Mouse (Mus musculus) CD4-positive helper T cell, adult 2 months (primary cell): Measurements from ENCODE around the gene Dnajc14.
"Not testable (repeated sequence)": the region's sequence is repeated elsewhere in the genome, so short reads cannot be mapped to it uniquely, and the experiment has no call there.

Source experiments
- DNase-seq: peaks from one replicate; pipeline ENCODE4 v3.0.0-alpha.2; 2012; ENCODE audit warnings: low read depth, missing footprints, low spot score

The Dnajc14 gene

DNA sequence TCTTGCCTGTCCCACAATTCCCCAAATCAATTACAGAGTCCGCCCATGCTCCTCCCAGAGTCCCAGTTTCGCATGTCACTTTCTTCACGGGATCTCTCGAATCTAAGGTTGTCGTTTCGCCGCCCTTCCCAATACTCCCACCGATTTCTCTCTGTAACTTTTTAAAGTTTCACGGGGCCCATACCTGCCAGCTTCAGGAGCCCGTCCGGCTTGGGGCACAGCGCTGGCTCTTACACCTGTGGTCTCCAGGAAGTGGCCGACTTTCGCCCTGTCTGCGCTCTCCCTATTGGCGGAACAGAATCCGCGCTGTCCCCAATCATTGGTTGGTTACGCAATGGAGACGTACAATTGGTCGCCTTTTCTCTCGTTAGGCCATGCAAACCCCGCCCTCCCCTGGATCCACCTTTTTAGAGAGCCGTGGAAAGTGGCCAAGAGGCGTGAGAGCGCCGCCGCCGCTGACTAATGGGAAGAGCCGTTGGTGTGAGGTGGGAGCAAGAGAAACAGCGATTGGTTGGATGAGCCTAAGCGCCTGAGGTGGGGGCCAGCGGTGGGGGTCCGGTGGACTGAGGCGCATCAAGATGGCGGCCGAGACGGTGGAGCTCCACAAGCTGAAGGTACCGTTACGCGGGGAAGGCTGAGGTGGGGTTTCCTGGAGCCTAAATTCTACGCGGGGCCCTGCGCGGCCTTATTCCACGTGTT is 17.6 kb downstream of the Dnajc14 start, which contains the start of gene Ormdl2:
Ormdl2 (minus strand) TSS at position 288 of the 699 bp plus-strand sequence.
- DNase-seq = peak; percentile 99

DNA sequence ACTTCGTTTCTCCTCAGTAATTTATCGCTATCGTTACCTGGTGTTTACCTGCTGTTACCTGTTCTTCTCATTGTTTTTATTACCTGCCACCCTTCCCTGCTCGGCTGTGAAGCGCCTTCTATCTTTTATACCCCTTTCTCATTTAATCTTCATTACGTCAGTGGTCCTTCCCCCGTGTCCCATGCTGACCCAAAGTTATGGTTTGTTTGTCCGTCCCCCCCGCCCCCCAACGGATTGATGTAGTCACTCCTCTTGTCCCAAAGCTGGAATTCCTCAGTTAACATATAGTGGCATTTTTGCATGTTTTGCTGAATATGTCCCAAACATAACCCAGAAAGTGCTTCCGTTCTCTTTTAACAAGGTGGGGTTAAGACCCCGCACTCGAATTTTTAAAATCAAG is 18.3 kb downstream of the Dnajc14 start:
- no peak for DNase-seq

DNA sequence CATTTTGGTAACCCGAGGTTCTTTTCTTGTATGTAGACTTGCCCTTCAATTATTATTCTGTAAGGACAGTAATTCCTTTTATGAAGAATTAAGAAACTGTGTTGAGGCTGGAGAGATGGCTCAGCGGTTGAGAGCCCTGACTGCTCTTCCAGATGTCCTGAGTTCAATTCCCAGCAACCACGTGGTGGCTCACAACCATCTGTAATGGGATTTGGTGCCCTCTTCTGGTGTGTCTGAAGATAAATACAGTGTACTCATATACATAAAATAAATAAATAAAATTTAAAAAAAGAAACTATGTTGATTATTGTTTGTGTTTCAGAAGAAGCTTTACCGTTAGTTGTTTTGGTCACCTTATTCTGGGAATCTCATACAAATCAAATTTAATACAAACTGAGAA is 19.2 kb downstream of the Dnajc14 start:
- DNase-seq = not testable (repeated sequence)

DNA sequence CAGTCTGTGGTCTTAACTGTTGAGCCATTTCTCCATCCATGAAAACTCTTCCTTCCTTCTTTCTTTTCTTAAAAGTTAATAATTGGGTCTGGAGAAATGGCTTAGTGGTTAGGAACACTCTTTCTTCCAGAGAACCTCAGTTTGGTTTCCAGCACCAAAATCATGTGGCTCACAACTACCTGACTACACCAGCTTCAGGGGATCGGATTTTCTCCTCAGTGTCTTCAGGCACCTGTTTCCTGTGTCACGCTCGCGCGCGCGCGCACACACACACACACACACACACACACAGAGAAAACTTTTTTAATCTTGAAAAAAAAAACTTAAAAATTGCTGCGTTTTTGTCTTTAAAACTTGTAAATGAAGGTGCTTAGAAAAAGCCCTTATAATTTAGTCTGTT is 20.0 kb downstream of the Dnajc14 start:
- peak; percentile 21 for DNase-seq

DNA sequence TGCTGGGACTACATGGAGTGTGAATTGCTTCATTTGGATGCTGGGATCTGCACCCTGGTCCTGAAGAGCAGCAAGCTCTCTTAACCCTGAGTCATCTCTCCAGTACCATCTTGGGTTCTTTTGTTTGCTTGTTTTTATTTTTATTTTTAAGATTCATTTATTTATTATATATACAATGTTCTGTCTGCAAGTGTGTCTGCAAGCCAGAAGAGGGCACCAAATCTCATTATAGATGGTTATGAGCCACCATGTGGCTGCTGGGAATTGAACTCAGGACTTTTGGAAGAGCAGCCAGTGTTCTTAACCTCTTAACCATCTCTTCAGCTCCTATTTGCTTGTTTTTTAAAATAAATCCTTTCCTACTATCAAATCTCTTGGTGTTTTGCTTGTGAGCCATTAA is 33.5 kb downstream of the Dnajc14 start:
- no peak for DNase-seq

DNA sequence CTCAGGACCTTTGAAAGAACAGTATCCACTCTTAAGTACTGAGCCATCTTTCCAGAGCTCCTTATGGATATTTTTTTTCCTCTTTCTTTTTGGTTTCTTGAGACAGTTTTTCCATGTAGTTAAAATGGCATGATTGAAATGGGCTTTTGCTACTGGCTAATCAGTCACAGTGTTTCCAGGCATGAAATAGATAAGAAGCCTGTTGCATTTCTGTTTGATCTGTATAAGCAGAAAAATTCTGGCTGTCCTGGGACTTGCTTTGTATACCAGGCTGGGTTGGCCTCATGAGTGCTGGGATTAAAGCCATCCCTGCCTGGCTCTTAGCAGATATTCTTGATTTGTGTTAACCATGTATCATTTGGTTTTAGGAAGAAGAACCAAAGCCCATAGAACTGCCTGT is 35.6 kb downstream of the Dnajc14 start:
- DNase-seq = no peak

DNA sequence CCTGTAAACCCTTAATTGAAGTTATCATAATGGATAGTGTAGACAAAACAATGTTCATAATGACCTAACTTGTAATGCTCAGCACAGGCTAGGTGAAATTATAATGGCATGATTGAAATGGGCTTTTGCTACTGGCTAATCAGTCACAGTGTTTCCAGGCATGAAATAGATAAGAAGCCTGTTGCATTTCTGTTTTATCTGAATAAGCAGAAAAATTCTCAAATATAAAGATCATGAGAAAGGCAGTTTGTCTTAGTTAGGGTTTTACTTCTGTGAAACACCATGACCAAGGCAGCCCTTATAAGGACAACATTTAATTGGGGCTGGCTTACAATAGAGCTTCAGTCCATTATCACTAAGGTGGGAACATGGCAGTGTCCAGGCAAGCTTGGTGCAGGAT is 36.8 kb downstream of the Dnajc14 start:
- DNase-seq = no peak

DNA sequence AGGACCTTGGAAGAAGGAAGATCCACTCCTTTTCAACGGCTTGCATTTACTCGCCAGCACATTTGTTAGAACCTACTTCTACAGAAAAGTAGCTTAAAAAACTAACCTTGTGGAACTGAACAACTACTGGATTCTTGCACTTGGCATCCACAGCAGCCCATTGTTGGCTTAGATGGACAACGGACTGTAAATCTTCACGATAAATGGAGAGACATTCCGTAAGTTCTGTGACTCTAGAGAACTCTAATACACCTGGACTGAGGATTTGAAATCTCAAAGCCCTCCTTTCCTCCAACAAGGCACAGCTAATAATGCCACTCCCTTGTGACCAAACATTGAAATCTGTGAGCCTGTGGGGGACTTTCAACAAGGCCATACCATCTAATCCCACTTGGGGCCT is 39.4 kb downstream of the Dnajc14 start:
- DNase-seq = no peak

DNA sequence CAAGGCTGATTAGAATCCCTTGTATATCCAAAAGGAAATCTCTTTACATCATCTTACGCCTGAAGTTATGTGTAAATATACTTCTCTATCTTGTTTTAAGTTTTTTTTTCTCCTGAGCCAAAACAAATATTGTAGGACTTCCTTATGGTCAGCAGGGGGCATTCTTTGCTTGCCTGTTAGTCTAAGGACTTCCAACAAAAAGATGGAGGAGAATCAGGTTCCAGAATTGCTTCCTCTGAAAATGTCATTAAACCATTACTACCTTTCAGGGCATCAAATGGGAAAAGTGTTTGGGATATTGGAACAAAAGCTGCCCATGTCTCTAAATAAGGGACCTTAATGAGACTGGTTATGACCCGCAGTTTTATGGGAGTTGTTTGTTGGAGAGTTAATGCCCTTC is 41.7 kb downstream of the Dnajc14 start:
- peak; percentile 11 for DNase-seq

DNA sequence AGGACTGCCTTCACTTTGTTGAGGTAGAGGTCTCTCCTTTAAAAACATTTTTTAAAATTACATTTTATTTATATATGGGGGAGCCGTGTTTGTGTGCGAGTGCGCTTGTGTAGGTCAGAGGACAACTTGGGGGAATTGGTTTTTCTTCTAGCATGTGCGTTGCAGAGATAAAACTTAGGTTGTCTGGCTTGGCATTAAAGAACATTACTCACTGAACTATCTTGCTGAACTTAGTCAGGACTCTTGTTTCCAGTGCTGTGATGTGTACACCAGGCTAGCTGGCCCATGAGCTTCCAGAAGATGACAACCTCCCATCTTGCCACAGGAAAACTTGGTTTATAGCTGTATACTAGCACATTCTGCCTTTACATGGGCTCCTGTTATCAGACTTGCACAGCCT is 42.8 kb downstream of the Dnajc14 start:
- no peak for DNase-seq

DNA sequence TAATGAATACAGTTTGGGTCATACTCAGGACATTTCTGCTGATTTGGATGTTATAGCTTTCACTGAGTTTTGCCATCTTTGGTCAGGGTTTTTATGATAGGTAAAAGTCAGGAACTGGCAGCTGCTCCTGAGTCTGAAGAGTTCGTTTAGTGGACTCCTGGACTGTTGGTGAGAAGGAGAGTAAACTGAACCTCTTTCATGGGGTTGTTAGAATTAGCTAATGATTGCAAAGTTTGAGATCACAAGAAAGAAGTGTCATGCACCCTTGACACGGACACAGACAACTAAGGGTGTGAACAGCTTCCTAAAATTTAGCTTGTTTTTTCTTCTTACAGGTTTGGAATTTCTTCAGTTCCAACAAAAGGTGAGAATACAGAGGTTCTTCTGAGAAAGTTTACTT is 44.6 kb downstream of the Dnajc14 start:
- no peak for DNase-seq

DNA sequence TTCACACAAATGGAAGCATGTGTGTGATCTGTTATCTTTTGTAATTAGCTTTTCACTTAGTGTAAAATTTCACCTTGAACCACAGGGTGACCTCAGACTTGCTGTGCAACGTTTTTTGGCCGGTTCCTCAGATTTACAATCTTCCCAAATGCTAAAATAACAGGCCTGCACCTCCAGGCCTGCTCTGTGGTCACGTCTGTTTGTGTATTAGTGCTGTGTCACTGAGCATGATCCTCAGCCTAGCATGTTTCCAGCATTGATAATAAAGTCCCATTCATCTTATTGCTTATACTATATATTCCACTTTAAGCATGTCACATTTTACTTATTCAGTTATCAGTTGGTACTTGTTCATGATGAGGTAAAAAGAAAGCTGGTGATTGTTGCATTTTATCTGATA is 46.5 kb downstream of the Dnajc14 start:
- DNase-seq = no peak

DNA sequence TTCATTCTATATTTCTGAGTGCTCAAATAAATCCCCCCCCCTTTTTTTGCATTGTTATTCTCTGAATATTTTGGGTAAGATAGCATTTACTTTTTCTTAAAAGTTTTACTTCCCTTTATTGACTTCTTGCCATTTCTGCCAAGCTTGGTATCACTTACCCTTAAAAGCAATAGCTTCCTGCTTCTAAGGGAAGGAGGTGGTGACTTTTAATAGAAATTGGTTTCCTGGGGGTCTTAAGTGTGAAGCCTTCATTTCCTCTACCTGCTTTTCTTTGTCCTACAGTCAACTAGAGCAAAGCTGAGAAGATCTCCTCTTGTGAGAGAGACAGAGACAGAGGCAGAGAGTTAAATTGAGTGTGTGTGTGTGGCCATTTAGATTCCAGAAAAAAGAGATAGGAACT is 57.3 kb downstream of the Dnajc14 start:
- DNase-seq = no peak

DNA sequence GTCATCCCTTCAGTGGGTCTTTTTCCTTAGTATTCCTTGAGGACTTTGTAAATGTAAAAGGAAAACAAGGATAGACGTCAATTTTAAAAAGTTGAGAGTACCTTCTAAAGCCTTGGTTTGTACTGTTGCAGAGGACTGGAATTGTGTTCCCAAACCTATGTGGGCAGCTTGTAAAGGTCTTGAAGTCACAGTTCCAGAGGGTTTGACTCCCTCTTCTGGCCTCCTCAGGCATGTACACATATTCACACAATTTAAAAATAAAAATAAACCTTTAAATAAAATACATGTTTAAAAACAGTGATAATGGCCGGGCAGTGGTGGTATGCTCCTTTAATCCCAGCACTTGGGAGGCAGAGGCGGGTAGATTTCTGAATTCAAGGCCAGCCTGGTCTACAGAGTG is 62.2 kb downstream of the Dnajc14 start:
- peak; percentile 9 for DNase-seq

DNA sequence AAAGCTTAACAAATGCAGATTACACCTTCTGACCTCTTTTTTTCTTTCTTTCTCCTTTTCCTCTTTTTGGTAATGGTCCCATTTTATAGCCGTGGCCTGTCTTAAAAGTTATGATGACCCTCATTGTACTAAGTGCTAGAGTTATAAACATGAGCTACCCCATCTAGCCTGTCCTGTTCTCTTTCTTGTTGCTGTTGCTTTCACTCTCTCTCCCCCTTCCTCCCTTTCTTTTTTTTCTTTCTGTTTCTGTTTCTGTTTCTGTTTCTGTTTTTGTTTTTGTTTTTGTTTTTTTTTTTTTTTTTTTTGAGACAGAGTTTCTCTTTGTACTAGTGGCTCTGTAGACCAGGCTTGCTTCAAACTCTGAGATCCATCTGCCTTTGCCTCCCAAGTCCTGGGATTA is 62.7 kb downstream of the Dnajc14 start:
- no peak for DNase-seq
